Mouse (Mus musculus) stomach, embryonic 15.5 days (tissue): Measurements from ENCODE around the gene Nemf. TPM values are rescaled to one million over a fixed set of nuclear protein-coding genes. Genes with fewer than 3 reads are reported as not detected.
"Not testable (repeated sequence)": the region's sequence is repeated elsewhere in the genome, so short reads cannot be mapped to it uniquely, and the experiment has no call there.

ENCODE experiments used
- ATAC-seq: fragments of 200-750 bp; cut with Nextera tagmentation; 2 replicates; pipeline ENCODE4 v1.8.0; 2017; ENCODE audit warnings: low read depth, moderate number of reproducible peaks, moderate TSS enrichment; ENCODE audit not compliant: insufficient read depth, low FRiP score
- H3K27ac ChIP-seq: fragments of 300-500 bp; sonication (generic); 2 replicates; pipeline ENCODE4 v1.5.1; 2015; ENCODE audit warnings: mild to moderate bottlenecking, inconsistent platforms
- H3K27me3 ChIP-seq: fragments of 300-500 bp; sonication (generic); replicated peaks from 2 replicates; pipeline ENCODE4 v1.6.1; 2015; ENCODE audit warnings: inconsistent platforms
- H3K36me3 ChIP-seq: fragments of 300-500 bp; sonication (generic); 2 replicates; pipeline ENCODE4 v1.6.1; 2015; ENCODE audit warnings: inconsistent platforms
- H3K4me1 ChIP-seq: fragments of 300-500 bp; sonication (generic); 2 replicates; pipeline ENCODE4 v1.6.1; 2015; ENCODE audit warnings: inconsistent platforms
- H3K4me2 ChIP-seq: fragments of 300-500 bp; sonication (generic); 2 replicates; pipeline ENCODE4 v1.6.1; 2015; ENCODE audit warnings: mild to moderate bottlenecking, inconsistent platforms
- H3K4me3 ChIP-seq: fragments of 300-500 bp; sonication (generic); replicated peaks from 2 replicates; pipeline ENCODE4 v1.5.1; 2015; ENCODE audit warnings: inconsistent platforms
- H3K9ac ChIP-seq: fragments of 300-500 bp; sonication (generic); 2 replicates; pipeline ENCODE4 v1.6.1; 2015; ENCODE audit warnings: inconsistent platforms
- H3K9me3 ChIP-seq: fragments of 300-500 bp; sonication (generic); 2 replicates; pipeline ENCODE4 v1.6.1; 2016; ENCODE audit warnings: inconsistent platforms
- WGBS: fragments of 180-500 bp; shearing (Covaris S2); methylation state at CpG from one replicate; pipeline ENCODE4 v1.1.7; 2015; 5-methylcytosine and 5-hydroxymethylcytosine counted together
- polyA plus RNA-seq: library from polyadenylated mRNA; unstranded; fragments of >200 nt; fragmentation: Nextera tagmentation; extraction: Ambion mirVana; gene quantifications from 2 replicates; pipeline ENCODE4 v1.2.1, GENCODE M21; 2015

Nemf gene
- polyA plus RNA-seq: 90.4 and 92.1 TPM in 2 replicates

- Histone ChIP-seq H3K27me3 (no peaks in the 10 kb centered on the region), H3K9ac (peak within 1 kb of the TSS; percentile 81), H3K4me1 (peaks cover 4% of the 10 kb centered on the region; the same call in 1 of the 2 replicates), H3K4me3 (peak within 1 kb of the TSS; percentile 77), H3K4me2 (peak within 1 kb of the TSS; percentile 67), H3K9me3 (no peaks in the 10 kb centered on the region), H3K36me3 (peaks cover 7% of the 10 kb centered on the region), H3K27ac (peak within 1 kb of the TSS; percentile 77)
- under 1% methylated on average over 45 of the region's 50 CpGs for WGBS
- peak; percentile 50 for ATAC-seq
Measured at GRCm38 (mm10) chr12:69356546-69357299, at the start of gene Nemf. Gene Nemf, minus strand, starts transcription at chr12:69357165.

- Histone ChIP-seq H3K36me3 (no peaks in the 10 kb centered on the region), H3K9ac (no peak overlapping the region), H3K27me3 (no peaks in the 10 kb centered on the region), H3K4me3 (no peak overlapping the region), H3K4me2 (no peak overlapping the region), H3K4me1 (0 out of 2 replicates have a peak, but pooled peaks cover 5% of the 10 kb centered on the region), H3K27ac (no peak overlapping the region), H3K9me3 (no peaks in the 10 kb centered on the region)
- 91% methylated on average over 13 of the region's 13 CpGs for WGBS
- ATAC-seq: no peak
Measured at GRCm38 (mm10) chr12:69402594-69403167, 45.7 kb upstream of the Nemf start.

- ATAC-seq: no peak
- H3K36me3 ChIP-seq: no peaks in the 10 kb centered on the region
- H3K9me3 ChIP-seq: no peaks in the 10 kb centered on the region
- H3K4me2 ChIP-seq: no peak overlapping the region
- no peak overlapping the region for H3K4me3 ChIP-seq
- H3K27me3 ChIP-seq: no peaks in the 10 kb centered on the region
- 45% methylated on average over 9 of the region's 9 CpGs for WGBS
- H3K4me1 ChIP-seq: 0 out of 2 replicates have a peak, but pooled peaks cover 5% of the 10 kb centered on the region
- no peak overlapping the region for H3K27ac ChIP-seq
- H3K9ac ChIP-seq: no peak overlapping the region
Measured at GRCm38 (mm10) chr12:69402100-69402499, 45.1 kb upstream of the Nemf start.

GRCm38 (mm10) chr12:69400871-69401286 is 43.9 kb upstream of the Nemf start:
- ATAC-seq: no peak; the same call in 1 of the 2 replicates
- H3K27me3 ChIP-seq: no peaks in the 10 kb centered on the region
- no peak overlapping the region for H3K4me3 ChIP-seq
- no peak overlapping the region for H3K27ac ChIP-seq
- H3K4me2 ChIP-seq: no peak overlapping the region
- no peaks in the 10 kb centered on the region for H3K36me3 ChIP-seq
- H3K4me1 ChIP-seq: 0 out of 2 replicates have a peak, but pooled peaks cover 5% of the 10 kb centered on the region
- WGBS: 12% methylated on average over 2 of the region's 2 CpGs
- no peaks in the 10 kb centered on the region for H3K9me3 ChIP-seq
- no peak overlapping the region for H3K9ac ChIP-seq

- H3K36me3 ChIP-seq: no peaks in the 10 kb centered on the region
- no peak for ATAC-seq
Measured at GRCm38 (mm10) chr12:69400367-69400766, 43.4 kb upstream of the Nemf start.

GRCm38 (mm10) chr12:69394456-69394855 is 37.5 kb upstream of the Nemf start:
- Histone ChIP-seq H3K9ac (no peak overlapping the region), H3K4me3 (no peak overlapping the region), H3K27ac (no peak overlapping the region), H3K4me2 (no peak overlapping the region), H3K36me3 (no peaks in the 10 kb centered on the region), H3K9me3 (no peaks in the 10 kb centered on the region), H3K4me1 (no peaks in the 10 kb centered on the region), H3K27me3 (no peaks in the 10 kb centered on the region)
- ATAC-seq: no peak
- 82% methylated on average over 6 of the region's 6 CpGs for WGBS

More at GRCm38 (mm10) chr12:69400367-69400766, 43.4 kb upstream of the Nemf start:
- Histone ChIP-seq H3K9me3 (no peaks in the 10 kb centered on the region), H3K4me1 (0 out of 2 replicates have a peak, but pooled peaks cover 5% of the 10 kb centered on the region), H3K4me2 (no peak overlapping the region), H3K27ac (no peak overlapping the region), H3K4me3 (no peak overlapping the region), H3K9ac (no peak overlapping the region), H3K27me3 (no peaks in the 10 kb centered on the region)
- 67% methylated on average over 4 of the region's 4 CpGs for WGBS

- 75% methylated on average over 10 of the region's 10 CpGs for WGBS
- ATAC-seq: no peak
- Histone ChIP-seq H3K27me3 (no peaks in the 10 kb centered on the region), H3K9me3 (no peaks in the 10 kb centered on the region), H3K4me1 (no peaks in the 10 kb centered on the region), H3K4me3 (no peak overlapping the region), H3K27ac (no peak overlapping the region), H3K4me2 (no peak overlapping the region), H3K9ac (no peak overlapping the region), H3K36me3 (no peaks in the 10 kb centered on the region)
Measured at GRCm38 (mm10) chr12:69393076-69393475, 36.1 kb upstream of the Nemf start.

- Histone ChIP-seq H3K36me3 (no peaks in the 10 kb centered on the region), H3K9ac (no peak overlapping the region), H3K27me3 (no peaks in the 10 kb centered on the region), H3K27ac (no peak overlapping the region), H3K4me3 (no peak overlapping the region), H3K4me2 (no peak overlapping the region), H3K4me1 (no peaks in the 10 kb centered on the region), H3K9me3 (no peaks in the 10 kb centered on the region)
- no peak for ATAC-seq
- 75% methylated on average over 7 of the region's 7 CpGs for WGBS
Measured at GRCm38 (mm10) chr12:69390000-69390698, 33.2 kb upstream of the Nemf start.

GRCm38 (mm10) chr12:69389273-69389938 is 32.4 kb upstream of the Nemf start:
- no peak overlapping the region for H3K27ac ChIP-seq
- H3K4me3 ChIP-seq: no peak overlapping the region
- ATAC-seq: no peak
- H3K9ac ChIP-seq: no peak overlapping the region
- no peaks in the 10 kb centered on the region for H3K4me1 ChIP-seq
- no peaks in the 10 kb centered on the region for H3K27me3 ChIP-seq
- 59% methylated on average over 7 of the region's 7 CpGs for WGBS
- H3K9me3 ChIP-seq: no peaks in the 10 kb centered on the region
- no peak overlapping the region for H3K4me2 ChIP-seq
- no peaks in the 10 kb centered on the region for H3K36me3 ChIP-seq

- Histone ChIP-seq H3K9me3 (no peaks in the 10 kb centered on the region), H3K4me3 (no peak overlapping the region), H3K36me3 (no peaks in the 10 kb centered on the region), H3K27ac (no peak overlapping the region), H3K9ac (no peak overlapping the region), H3K4me2 (no peak overlapping the region), H3K27me3 (no peaks in the 10 kb centered on the region), H3K4me1 (no peaks in the 10 kb centered on the region)
- no peak for ATAC-seq
- 90% methylated on average over 10 of the region's 10 CpGs for WGBS
Measured at GRCm38 (mm10) chr12:69388321-69388869, 31.4 kb upstream of the Nemf start.

- H3K9ac ChIP-seq, H3K4me3 ChIP-seq, H3K4me2 ChIP-seq, ATAC-seq, H3K9me3 ChIP-seq, H3K27ac ChIP-seq, H3K4me1 ChIP-seq, H3K36me3 ChIP-seq, H3K27me3 ChIP-seq: not testable (repeated sequence)
- WGBS: 65% methylated on average over 12 of the region's 12 CpGs
Measured at GRCm38 (mm10) chr12:69386281-69386732, 29.3 kb upstream of the Nemf start.
